Mouse (Mus musculus): ENCODE data around the gene Mgp.
"Not testable (repeated sequence)": the region's sequence is repeated elsewhere in the genome, so short reads cannot be mapped to it uniquely, and the experiment has no call there.

The Mgp gene

DNA sequence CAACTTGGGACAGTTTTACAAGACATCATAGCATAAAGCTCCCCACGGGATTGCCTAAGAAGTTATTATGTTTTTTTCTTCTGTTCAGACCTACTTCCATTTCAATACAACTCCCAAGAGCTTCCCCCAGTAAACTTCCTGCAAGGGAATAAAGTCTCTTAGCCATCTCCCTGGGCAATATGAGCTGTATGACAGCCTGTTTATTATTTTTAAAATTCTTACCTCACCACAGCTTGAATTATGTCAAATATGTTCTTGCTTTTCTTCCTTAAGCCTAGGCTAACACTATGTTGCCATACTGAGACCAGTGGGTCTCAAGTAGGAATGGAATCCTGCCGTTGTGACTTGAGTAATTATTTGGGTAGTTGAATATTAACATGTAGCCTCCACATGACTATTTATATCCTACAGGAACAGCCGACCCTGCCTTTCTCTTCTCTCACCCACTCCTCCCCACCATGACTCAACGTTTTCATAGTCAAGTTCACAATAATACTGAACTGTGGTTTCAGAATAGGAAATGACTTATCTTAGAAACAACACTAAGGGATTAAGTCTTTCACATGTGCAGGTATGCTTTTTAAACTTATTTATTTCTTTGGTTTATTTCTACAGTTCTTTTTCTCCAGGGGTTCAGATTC is 24.9 kb upstream of the Mgp start:
- intact Hi-C loops (cut with DNase I): no loop called here

- intact Hi-C loops (cut with DNase I): no loop called here
Measured at GRCm38 (mm10) chr6:136898954-136899353, 23.3 kb upstream of the Mgp start.

GRCm38 (mm10) chr6:136898222-136898621 is 22.6 kb upstream of the Mgp start:
- intact Hi-C loops (cut with DNase I): no loop called here

DNA sequence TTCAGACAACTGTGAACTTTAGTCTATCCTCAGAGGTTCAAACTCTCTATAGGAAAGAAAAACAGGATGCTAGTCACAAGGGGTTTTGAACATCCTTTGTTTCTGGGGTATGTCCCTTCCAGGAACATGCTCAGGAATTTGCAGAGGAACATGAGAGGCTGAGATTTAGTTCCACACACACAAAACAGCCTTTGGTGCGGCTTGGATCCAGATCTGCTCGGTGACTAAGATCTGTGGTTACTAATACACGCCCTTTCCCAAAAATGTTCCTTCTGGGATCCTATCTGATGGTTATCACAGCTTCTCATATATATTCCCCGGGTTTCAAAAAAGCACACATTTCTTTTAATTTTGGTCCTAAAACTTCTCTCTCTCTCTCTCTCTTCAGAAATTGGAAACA is 22.2 kb upstream of the Mgp start:
- intact Hi-C loops (cut with DNase I): no loop called here

- intact Hi-C loops (cut with DNase I): no loop called here
Measured at GRCm38 (mm10) chr6:136894532-136895339, 19.1 kb upstream of the Mgp start.

GRCm38 (mm10) chr6:136892002-136892401 is 16.4 kb upstream of the Mgp start:
- intact Hi-C loops (cut with DNase I): no loop called here

DNA sequence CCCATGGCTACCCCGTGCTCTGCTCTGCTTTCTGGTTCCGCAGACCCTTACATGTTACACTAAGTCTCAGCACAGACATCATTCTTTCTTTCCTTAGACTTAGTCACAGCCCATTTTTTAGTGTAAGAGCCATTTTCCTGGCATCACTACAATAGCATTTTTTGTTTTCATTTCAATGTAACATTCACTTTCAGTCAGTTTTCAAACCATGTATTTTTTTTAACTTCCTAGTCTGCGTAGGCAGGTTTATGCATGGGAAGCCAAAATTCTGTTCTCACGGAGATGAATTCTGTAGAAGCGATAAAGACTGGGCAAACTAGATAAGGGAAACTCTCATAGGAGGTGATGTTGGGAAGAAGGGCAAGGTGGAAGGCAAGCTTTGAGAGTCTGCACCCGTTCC is 13.9 kb upstream of the Mgp start:
- intact Hi-C loops (cut with DNase I): no loop called here

DNA sequence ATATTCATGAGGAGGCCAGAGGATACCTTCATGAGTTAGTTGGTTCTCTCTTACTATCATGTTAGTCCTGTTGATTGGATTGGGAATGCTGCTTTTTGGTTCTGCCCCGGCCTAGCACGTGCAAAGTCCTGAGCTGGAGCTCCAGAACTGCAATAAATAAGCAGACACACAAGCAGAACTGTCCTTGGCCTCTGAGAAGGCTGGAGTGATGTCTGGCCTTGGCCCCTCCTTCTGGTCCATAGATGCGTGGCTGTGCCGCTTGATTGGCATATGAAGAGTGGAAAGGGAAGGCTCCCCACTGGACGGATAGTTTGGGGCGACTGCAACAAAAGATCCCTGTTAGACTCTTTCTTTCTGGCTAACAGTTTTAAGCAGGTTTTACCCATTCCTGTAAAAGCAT is 13.4 kb upstream of the Mgp start:
- intact Hi-C loops (cut with DNase I): no loop called here

DNA sequence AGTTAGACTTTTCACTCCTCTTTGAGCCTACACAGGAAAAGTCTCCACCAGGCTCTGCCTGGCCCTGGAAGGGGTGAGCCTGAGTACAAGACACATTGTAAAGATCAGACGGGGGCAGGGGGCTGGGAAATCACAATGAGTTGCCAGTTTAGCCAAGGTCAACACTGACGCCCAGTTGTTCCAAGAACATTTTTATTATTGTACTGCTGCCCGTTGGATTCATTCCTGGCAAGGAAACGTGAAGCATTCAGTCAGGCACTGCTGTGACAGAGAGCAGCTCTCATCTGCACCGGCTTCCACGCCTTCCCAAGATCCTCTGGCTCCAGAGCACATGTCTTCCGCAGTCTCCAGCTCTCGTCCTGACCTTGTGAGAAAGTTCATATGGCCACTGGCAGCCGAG is 12.2 kb upstream of the Mgp start:
- intact Hi-C loops (cut with DNase I): no loop called here

GRCm38 (mm10) chr6:136884766-136885165 is 9.1 kb upstream of the Mgp start:
- intact Hi-C loops (cut with DNase I): not testable (repeated sequence)

- intact Hi-C loops (cut with DNase I): no loop called here
Measured at GRCm38 (mm10) chr6:136883961-136884360, 8.3 kb upstream of the Mgp start.

DNA sequence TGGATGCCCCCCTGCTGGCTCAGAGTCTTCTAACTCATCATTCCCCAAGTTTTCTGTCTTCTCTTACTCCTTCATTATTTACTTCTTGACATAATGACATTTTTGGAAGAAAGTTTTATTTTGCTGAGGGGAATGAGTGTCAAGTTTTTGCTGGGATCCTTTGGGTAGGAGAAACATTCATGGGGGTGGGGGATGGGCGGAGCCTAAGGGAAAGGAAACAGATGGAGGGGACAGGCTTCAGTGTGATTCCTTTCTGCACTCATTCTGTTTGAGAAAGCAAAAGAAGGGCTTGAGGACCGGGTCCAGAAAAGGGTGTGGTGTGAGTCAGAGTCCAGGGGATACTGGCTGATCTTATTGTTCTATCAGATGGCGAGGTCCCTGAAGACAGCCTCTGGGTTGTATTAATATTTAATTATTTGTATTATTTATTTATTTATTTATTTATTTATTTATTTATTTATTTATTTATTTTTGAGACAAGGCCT is 7.8 kb upstream of the Mgp start:
- intact Hi-C loops (cut with DNase I): no loop called here

- intact Hi-C loops (cut with DNase I): no loop called here
Measured at GRCm38 (mm10) chr6:136881678-136882077, 6.1 kb upstream of the Mgp start.

GRCm38 (mm10) chr6:136874599-136874998 is 1.0 kb downstream of the Mgp start:
- intact Hi-C loops (cut with DNase I): no loop called here

DNA sequence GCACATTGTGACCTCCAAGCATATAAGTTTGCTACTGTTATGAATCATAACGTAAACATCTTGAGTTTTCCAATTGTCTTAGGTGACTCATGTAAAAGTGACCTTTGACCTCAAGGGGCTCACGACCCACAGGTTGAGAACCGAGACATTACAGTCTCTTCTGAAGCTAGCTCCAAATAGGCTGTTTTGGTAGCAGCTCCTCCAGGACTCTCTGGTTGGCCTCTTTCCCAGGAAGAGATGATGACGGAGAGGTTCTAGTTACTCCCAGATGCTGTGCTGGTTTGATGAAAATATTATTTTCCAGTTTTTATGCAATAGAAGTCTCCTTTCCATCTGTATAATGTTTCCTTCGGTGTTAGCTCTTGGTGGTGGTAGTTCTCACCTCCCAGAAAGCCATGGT is 6.7 kb downstream of the Mgp start:
- intact Hi-C loops (cut with DNase I): no loop called here

GRCm38 (mm10) chr6:136866150-136866549 is 9.5 kb downstream of the Mgp start:
- intact Hi-C loops (cut with DNase I): no loop called here

DNA sequence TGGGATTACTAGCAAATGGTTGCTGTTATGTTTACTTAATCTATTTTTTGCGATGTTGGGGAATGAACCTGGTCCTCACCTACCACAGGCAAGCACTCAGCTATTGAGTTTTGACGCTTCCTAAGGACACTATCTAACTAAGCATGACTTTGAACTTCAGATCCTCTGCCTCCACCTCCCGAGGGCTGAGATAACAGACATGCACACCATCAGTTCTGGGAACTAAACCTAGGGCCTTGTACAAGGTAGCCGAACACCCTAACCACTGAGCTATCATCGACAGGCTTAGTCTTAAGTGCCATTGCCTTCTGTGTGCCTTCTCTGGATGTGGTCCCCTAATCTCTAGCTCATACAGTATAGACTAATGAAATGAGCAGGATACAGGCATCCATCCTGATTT is 10.3 kb downstream of the Mgp start:
- intact Hi-C loops (cut with DNase I): no loop called here

GRCm38 (mm10) chr6:136861020-136861419 is 14.6 kb downstream of the Mgp start:
- intact Hi-C loops (cut with DNase I): loop anchor here (1.0 to 5.0 kb wide), 3 partner anchors 59 to 121 kb away; no protein-coding TSS in a partner anchor

DNA sequence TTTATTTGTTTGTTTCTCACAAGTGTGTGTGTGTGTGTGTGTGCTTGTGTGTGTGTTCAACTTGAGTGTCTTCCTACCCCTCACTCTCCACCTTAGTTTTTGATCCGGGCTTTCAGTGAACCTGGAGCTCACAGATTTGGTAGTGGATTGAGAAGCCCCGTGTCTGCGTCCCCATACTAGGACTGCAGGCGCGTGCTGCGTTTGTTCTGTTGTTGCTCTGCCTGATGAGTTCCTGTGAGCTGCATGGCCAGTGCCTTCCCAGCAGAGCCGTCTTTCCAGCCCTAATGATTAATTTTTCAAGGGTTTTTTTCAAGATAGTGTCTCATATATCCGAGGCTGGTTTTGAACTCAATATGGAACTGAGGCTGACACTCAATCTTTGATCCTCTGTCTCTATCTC is 17.2 kb downstream of the Mgp start:
- intact Hi-C loops (cut with DNase I): no loop called here

- intact Hi-C loops (cut with DNase I): no loop called here
Measured at GRCm38 (mm10) chr6:136857873-136858260, 17.8 kb downstream of the Mgp start.

- intact Hi-C loops (cut with DNase I): no loop called here
Measured at GRCm38 (mm10) chr6:136857186-136857872, 18.3 kb downstream of the Mgp start, which contains the start of gene Art4. Gene Art4 (minus strand): TSS chr6:136857733.

DNA sequence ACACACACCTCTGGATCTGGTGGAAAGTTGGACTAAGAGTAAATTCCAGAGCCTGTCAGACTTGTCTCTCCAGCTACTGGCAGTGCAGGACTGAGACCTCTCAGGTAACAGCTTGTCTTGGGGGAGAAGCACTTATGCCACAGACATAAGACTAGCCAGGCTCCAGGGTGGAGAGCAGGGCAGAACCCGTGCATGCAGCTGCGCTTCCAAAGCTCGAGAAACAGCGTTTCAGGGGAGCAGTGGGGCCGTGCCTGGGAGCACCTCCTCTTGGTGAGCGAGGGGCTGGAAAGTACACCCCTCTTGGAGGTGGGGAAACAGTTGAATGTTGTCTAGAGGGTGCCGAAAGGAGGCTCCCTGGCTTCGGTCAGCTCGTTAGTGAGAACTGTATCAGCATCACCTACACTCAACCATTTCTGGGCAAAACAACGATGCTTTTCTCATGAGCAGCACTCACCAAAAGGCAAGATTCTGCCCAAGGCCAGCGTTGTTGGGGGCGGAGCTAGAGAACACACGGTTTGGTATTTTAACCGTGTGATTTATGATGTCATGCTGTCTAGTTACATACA is 19.5 kb downstream of the Mgp start:
- intact Hi-C loops (cut with DNase I): no loop called here

Data from adrenal gland (tissue).